Mouse (Mus musculus) testis, adult 2 months (tissue): ENCODE results near the gene Il17re.

ENCODE experiments used
- CTCF ChIP-seq: fragments of 200-500 bp; IDR thresholded peaks from 2 replicates; pipeline ENCODE4 v1.5.1; 2012; ENCODE audit warnings: low read depth, mild to moderate bottlenecking, inconsistent platforms, low read length, moderate library complexity; ENCODE audit not compliant: control insufficient read depth, insufficient read depth, insufficient replicate concordance
- POLR2A ChIP-seq: fragments of 200-500 bp; IDR thresholded peaks from 2 replicates; pipeline ENCODE4 v1.6.1; 2012; ENCODE audit warnings: low read depth, mild to moderate bottlenecking, inconsistent platforms, low read length, moderate library complexity; ENCODE audit not compliant: control insufficient read depth

DNA sequence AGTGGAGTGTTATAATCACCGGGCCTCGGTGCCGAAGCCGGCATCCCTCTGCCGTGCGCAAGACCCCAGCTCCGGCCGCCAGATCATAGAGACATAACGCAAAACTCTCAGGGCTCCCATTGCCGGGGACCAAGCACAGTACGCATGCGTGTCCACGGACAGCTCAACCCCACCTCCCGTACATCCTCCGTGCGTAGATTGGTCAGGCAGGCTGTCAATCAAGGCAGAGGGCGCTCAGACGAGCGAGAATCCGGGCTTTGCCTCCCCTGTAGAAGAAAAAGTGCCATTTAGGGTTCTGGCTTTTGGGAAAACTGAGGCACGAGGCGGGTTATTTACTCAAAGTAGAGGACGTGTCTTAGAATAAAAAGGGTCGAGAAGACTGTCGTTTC lies 39.1 kb upstream of the Il17re start, which contains the start of gene Rpusd3:
- TF ChIP-seq CTCF (no peak), POLR2A (peak; percentile 61; the same call in 1 of the 2 replicates)
